Mouse (Mus musculus) lung, adult 2 months (tissue): ENCODE measurements at regions not wholly inside any gene's neighbourhood (a gene's known extent, or its start where the extent isn't known, plus 50 kb on each side); places are given as distances from the start of the nearest gene placed in this dataset.

Experiments used
- CTCF ChIP-seq: fragments of 200-500 bp; IDR thresholded peaks from 2 replicates; pipeline ENCODE4 v1.5.1; 2011; ENCODE audit warnings: mild to moderate bottlenecking, low read length, control low read depth; ENCODE audit not compliant: insufficient read depth
- POLR2A ChIP-seq: fragments of 200-500 bp; IDR thresholded peaks from 2 replicates; pipeline ENCODE4 v1.6.1; 2011; ENCODE audit warnings: low read depth, mild to moderate bottlenecking, control low read depth, low read length, borderline replicate concordance; ENCODE audit errors: extremely low read depth

- TF ChIP-seq CTCF (no peak), POLR2A (no peak)
These were observed 219.5 kb downstream of the Snx10 start for GRCm38 (mm10) chr6:51743105-51743660.
